Mouse (Mus musculus) hindbrain, embryonic 16.5 days (tissue): ENCODE data around the gene Zswim5. TPM values are rescaled to one million over a fixed set of nuclear protein-coding genes. Genes with fewer than 3 reads are reported as not detected.

Source experiments
- ATAC-seq: fragments of 200-750 bp; cut with Nextera tagmentation; 2 replicates; pipeline ENCODE4 v1.8.0; 2017; ENCODE audit warnings: moderate TSS enrichment, moderate library complexity
- H3K27ac ChIP-seq: fragments of 300-500 bp; sonication (generic); 2 replicates; pipeline ENCODE4 v1.5.1; 2014; ENCODE audit warnings: low read depth, mild to moderate bottlenecking, control low read depth, low read length, moderate library complexity
- H3K27me3 ChIP-seq: fragments of 300-500 bp; sonication (generic); replicated peaks from 2 replicates; pipeline ENCODE4 v1.6.1; 2014; ENCODE audit warnings: low read length; ENCODE audit not compliant: control insufficient read depth, insufficient read depth
- H3K36me3 ChIP-seq: fragments of 300-500 bp; sonication (generic); 2 replicates; pipeline ENCODE4 v1.6.1; 2014; ENCODE audit warnings: mild to moderate bottlenecking, low read length, moderate library complexity, mixed read lengths; ENCODE audit not compliant: control insufficient read depth, insufficient read depth
- H3K4me1 ChIP-seq: fragments of 300-500 bp; sonication (generic); 2 replicates; pipeline ENCODE4 v1.6.1; 2014; ENCODE audit warnings: low read depth, low read length; ENCODE audit not compliant: control insufficient read depth, insufficient read depth
- H3K4me2 ChIP-seq: fragments of 300-500 bp; sonication (generic); 2 replicates; pipeline ENCODE4 v1.6.1; 2014; ENCODE audit warnings: mild to moderate bottlenecking, low read length, control low read depth, moderate library complexity
- H3K4me3 ChIP-seq: fragments of 300-500 bp; sonication (generic); 2 replicates; pipeline ENCODE4 v1.5.1; 2014; ENCODE audit warnings: mild to moderate bottlenecking, low read length, control low read depth, moderate library complexity
- H3K9ac ChIP-seq: fragments of 300-500 bp; sonication (generic); 2 replicates; pipeline ENCODE4 v1.6.1; 2014; ENCODE audit warnings: low read depth, mild to moderate bottlenecking, control low read depth, low read length, moderate library complexity
- H3K9me3 ChIP-seq: fragments of 300-500 bp; sonication (generic); 2 replicates; pipeline ENCODE4 v1.6.1; 2014; ENCODE audit warnings: mild to moderate bottlenecking, low read length, moderate library complexity; ENCODE audit not compliant: control insufficient read depth
- WGBS: fragments of 180-500 bp; shearing (Covaris S2); extraction: QIAGEN DNeasy Blood & Tissue Kit; methylation state at CpG from one replicate; pipeline ENCODE4 v1.1.7; 2014; 5-methylcytosine and 5-hydroxymethylcytosine counted together
- polyA plus RNA-seq: library from polyadenylated mRNA; unstranded; fragments of >200 nt; fragmentation: Nextera tagmentation; extraction: Ambion mirVana; gene quantifications from 2 replicates; pipeline ENCODE4 v1.2.1, GENCODE M21; 2015

The Zswim5 gene
- polyA plus RNA-seq, 1 experiment from 2014 or later, result 4.1 TPM

DNA sequence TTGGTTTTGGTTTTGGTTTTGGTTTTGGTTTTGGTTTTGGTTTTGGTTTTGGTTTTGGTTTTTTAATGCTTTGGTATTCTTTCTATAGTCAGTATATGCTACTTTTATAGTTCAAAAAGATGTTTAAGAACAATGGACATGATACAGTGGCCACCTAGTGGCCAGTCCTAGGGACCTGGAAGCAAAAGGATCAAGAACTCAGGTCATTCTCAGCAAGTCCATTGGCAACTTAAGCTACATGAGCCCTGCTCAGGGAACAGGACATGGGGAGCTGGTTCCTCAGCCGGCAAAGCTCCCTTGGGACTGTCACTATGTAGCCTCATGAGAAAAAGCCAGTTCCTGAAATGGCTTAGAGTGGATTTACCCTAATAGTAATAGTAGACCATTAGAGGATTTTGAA is 74.5 kb downstream of the Zswim5 start:
- no peak overlapping the region for H3K4me2 ChIP-seq
- H3K36me3 ChIP-seq, result no peaks in the 10 kb centered on the region
- no peak for ATAC-seq
- H3K4me1 ChIP-seq, result no peaks in the 10 kb centered on the region
- H3K9ac ChIP-seq, result no peak overlapping the region
- H3K27ac ChIP-seq, result no peak overlapping the region
- no peak overlapping the region for H3K4me3 ChIP-seq
- 43% methylated on average over 1 of the region's 1 CpGs for WGBS
- H3K27me3 ChIP-seq, result no peaks in the 10 kb centered on the region
- H3K9me3 ChIP-seq, result no peaks in the 10 kb centered on the region

DNA sequence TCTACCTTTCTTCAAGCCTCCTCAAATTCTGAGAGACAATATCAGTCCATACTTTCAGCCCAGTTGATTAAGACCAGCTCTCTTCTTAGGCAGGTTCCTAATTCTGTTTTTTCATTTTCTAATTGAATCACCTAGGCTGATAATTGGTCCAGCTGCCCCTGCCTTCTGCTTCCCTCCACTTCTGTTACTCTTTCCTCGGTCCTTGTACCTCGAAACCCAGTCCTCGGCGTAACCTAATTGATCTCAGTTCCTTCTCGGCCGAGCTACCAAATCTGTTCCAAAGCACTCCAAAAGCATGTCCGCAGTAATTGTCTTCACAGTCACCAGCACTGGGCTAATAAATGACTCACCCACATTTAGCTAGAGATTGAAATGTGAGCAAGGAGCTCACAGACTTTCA is 77.8 kb downstream of the Zswim5 start:
- no peak overlapping the region for H3K4me2 ChIP-seq
- WGBS, result 88% methylated on average over 7 of the region's 7 CpGs
- H3K27me3 ChIP-seq, result no peaks in the 10 kb centered on the region
- H3K9me3 ChIP-seq, result no peaks in the 10 kb centered on the region
- H3K4me1 ChIP-seq, result no peaks in the 10 kb centered on the region
- no peaks in the 10 kb centered on the region for H3K36me3 ChIP-seq
- H3K4me3 ChIP-seq, result no peak overlapping the region
- ATAC-seq, result no peak
- no peak overlapping the region for H3K9ac ChIP-seq
- no peak overlapping the region for H3K27ac ChIP-seq

DNA sequence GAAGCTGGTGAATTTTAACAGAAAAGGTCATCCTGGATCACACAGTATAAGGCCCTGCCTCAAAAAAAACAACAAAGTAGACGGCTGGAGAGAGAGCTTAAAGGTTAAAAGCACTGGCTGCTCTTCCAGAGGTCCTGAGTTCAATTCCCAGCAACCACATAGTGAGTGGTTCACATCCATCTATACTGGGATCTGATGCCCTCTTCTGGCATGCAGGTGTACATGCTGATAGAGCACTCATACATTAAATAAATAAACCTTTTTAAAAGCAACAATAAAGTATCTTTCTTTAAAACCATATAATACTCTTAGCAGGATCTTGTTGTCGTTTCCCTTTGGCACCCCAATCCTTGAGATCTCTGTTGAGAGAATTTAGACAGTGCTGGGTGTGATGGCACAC is 99.3 kb downstream of the Zswim5 start:
- Histone ChIP-seq H3K9me3 (no peaks in the 10 kb centered on the region), H3K4me1 (no peaks in the 10 kb centered on the region), H3K36me3 (peaks cover 17% of the 10 kb centered on the region), H3K4me3 (no peak overlapping the region), H3K27me3 (no peaks in the 10 kb centered on the region), H3K9ac (no peak overlapping the region), H3K4me2 (no peak overlapping the region), H3K27ac (no peak overlapping the region)
- no peak for ATAC-seq
- 80% methylated on average over 2 of the region's 2 CpGs for WGBS

DNA sequence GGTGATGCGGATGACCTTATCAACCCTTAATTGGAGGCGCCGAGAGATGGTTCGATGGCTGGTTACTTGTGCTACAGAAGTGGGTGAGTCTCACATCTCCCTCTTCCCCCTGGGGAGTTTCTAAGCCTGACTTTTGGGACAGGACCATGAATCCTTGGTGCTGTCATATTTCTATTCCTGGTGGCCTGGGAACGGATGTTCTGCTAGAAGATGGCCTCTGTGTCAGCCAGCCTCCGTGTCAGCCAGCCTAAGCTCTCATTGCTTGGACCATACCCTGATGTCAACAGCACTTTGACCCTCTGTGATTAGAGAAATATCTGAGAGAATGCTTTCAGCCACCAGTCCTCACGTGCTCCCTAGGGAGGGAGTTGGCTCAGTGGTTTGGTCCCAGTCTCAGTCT is 108.5 kb downstream of the Zswim5 start:
- H3K9me3 ChIP-seq, result no peaks in the 10 kb centered on the region
- H3K9ac ChIP-seq, result no peak overlapping the region
- no peak overlapping the region for H3K27ac ChIP-seq
- ATAC-seq, result no peak
- H3K4me3 ChIP-seq, result no peak overlapping the region
- H3K4me2 ChIP-seq, result no peak overlapping the region
- peaks cover 17% of the 10 kb centered on the region for H3K36me3 ChIP-seq
- WGBS, result 96% methylated on average over 7 of the region's 7 CpGs
- H3K27me3 ChIP-seq, result no peaks in the 10 kb centered on the region
- no peaks in the 10 kb centered on the region for H3K4me1 ChIP-seq

DNA sequence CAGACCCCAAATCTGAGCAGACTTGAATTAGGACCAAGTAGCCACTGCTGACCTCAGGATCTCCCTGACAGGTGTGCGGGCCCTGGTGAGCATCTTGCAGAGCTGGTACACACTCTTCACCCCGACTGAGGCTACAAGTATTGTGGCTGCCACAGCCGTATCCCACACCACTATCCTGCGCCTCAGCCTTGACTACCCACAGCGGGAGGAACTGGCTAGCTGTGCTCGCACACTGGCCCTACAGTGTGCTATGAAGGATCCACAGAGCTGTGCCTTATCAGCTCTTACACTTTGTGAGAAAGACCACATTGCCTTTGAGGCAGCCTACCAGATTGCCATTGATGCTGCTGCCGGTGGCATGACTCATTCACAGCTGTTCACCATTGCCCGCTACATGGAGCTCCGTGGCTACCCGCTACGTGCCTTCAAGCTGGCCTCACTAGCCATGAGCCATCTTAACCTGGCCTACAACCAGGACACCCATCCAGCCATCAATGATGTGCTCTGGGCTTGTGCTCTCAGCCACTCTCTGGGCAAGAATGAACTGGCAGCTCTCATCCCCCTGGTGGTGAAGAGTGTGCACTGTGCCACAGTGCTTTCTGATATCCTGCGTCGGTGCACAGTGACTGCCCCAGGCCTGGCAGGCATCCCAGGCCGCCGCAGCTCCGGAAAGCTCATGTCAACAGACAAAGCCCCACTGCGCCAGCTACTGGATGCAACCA is 109.4 kb downstream of the Zswim5 start:
- no peaks in the 10 kb centered on the region for H3K9me3 ChIP-seq
- no peaks in the 10 kb centered on the region for H3K27me3 ChIP-seq
- no peak overlapping the region for H3K4me3 ChIP-seq
- H3K4me1 ChIP-seq, result no peaks in the 10 kb centered on the region
- no peak overlapping the region for H3K9ac ChIP-seq
- no peak overlapping the region for H3K27ac ChIP-seq
- ATAC-seq, result peak; percentile 85
- WGBS, result 58% methylated on average over 17 of the region's 17 CpGs
- H3K4me2 ChIP-seq, result no peak overlapping the region
- H3K36me3 ChIP-seq, result peaks cover 17% of the 10 kb centered on the region

DNA sequence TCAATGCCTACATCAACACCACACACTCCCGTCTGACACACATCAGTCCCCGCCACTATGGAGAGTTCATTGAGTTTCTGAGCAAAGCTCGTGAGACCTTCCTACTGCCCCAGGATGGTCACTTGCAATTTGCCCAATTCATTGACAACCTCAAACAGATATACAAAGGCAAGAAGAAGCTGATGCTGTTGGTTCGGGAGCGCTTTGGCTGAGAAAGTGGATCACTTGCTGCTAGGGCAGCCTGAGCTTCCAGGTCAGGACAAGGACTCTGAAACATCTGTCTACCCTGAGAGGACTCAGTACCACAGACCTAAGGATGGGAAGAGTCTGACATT is 109.9 kb downstream of the Zswim5 start:
- 63% methylated on average over 5 of the region's 5 CpGs for whole genome bisulfite sequencing
- Histone ChIP-seq H3K9ac (no peak overlapping the region), H3K4me3 (no peak overlapping the region), H3K36me3 (peaks cover 14% of the 10 kb centered on the region), H3K4me2 (no peak overlapping the region), H3K27me3 (no peaks in the 10 kb centered on the region), H3K9me3 (no peaks in the 10 kb centered on the region), H3K4me1 (no peaks in the 10 kb centered on the region), H3K27ac (no peak overlapping the region)
- ATAC-seq, result no peak

DNA sequence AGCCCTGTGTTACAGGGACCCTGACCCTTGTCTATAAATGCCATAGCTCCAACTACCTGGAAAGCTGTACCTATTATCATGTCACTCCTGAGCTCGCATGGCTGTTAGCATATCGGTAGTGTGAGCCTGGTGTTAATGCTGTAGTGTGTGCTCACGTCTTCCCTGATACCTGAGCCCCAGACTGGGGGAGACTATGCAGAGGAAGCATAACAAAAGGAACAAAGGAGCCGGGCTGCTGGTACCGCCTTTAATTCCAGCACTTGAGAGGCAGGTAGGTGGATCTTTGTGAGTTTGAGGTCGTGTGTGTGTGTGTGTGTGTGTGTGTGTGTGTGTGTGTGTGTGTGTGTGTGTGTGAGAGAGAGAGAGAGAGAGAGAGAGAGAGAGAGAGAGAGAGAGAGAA is 112.6 kb downstream of the Zswim5 start:
- Histone ChIP-seq H3K4me1 (peaks cover 11% of the 10 kb centered on the region), H3K27me3 (no peaks in the 10 kb centered on the region), H3K9ac (no peak overlapping the region), H3K4me3 (no peak overlapping the region), H3K4me2 (no peak overlapping the region), H3K36me3 (peaks cover 14% of the 10 kb centered on the region), H3K27ac (no peak overlapping the region), H3K9me3 (no peaks in the 10 kb centered on the region)
- WGBS, result 61% methylated on average over 6 of the region's 6 CpGs
- no peak for ATAC-seq

DNA sequence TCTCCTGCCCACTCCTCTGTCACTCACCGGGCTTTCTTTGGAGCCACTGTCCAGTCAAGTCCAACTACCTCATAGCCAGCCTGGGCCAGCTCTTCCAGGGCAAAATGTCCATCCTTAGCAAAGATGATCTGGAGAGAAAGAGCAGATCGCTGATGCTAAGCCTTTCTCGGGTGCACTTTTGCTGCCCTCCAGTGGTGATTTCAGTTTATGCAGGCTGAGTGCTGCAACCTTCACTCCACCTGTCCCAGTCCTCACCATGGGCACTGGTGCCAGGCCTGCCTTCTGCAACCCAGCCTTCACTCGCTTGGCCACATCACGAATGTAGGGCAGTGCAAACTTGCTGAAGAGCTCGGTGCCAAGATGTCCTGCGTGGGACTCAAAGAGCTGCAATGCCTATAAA is 114.2 kb downstream of the Zswim5 start:
- Histone ChIP-seq H3K9me3 (no peaks in the 10 kb centered on the region), H3K4me1 (peaks cover 20% of the 10 kb centered on the region), H3K27ac (no peak overlapping the region), H3K9ac (no peak overlapping the region), H3K4me3 (no peak overlapping the region), H3K4me2 (no peak overlapping the region), H3K36me3 (peaks cover 9% of the 10 kb centered on the region), H3K27me3 (no peaks in the 10 kb centered on the region)
- ATAC-seq, result no peak
- 15% methylated on average over 7 of the region's 7 CpGs for WGBS

DNA sequence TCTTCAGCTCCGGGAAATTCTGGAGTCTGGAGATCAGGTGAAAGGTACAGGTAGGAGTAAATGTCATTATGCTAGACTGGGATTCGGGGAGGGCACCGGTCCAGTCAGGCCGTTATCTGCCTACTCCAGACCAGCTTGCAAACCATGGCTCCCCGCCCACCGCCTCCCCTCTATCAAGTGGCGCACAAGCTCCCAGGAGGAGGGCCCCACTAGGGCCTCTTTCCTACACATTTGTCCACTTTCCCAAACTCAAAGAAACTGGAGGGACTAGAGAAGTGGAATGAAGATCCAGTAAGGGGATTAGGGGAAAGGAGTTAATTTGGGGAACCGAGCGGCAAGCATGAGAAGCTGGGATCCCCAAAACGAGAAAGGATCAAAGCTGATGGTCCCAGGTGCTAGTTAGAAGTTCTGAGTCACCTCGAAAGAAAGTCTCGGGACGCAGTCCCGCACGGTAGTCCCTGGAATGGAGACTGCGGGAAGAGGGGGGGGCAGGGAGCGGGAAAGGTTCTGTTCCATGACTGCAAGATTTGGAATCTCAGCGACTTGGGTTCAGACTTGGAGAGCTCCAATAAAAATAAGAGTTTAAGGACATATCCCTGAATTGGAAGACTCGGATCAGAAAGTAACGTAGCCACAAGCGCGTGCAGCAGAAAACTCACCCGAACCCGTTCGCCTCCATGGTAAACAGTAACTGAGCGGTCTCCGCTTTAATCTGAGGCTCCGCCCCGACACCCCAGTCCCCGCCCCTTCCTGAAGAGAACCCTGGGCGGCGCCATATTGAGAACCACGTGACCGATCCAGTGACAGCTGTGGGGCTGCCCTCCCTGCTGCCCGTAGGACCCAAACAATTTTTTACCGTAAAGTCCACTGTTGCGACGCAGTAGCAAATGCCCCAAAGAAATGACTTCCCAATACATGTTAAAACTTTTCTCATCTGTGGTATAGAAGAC is 116.8 kb downstream of the Zswim5 start, which contains the start of gene Urod:
Gene Urod, minus strand, starts transcription at position 742 of the 950 bp plus-strand sequence.
- peak within 1 kb of the TSS; percentile 88 for H3K27ac ChIP-seq
- H3K36me3 ChIP-seq, result peaks cover 5% of the 10 kb centered on the region; the same call in 1 of the 2 replicates
- peak within 1 kb of the TSS; percentile 90 for H3K9ac ChIP-seq
- peaks cover 22% of the 10 kb centered on the region for H3K4me1 ChIP-seq
- ATAC-seq, result peak; percentile 91
- peak within 1 kb of the TSS; percentile 100 for H3K4me3 ChIP-seq
- H3K4me2 ChIP-seq, result peak within 1 kb of the TSS; percentile 98
- no peaks in the 10 kb centered on the region for H3K27me3 ChIP-seq
- H3K9me3 ChIP-seq, result no peaks in the 10 kb centered on the region
- 2% methylated on average over 38 of the region's 38 CpGs for WGBS
